Mouse (Mus musculus) brain, adult 10 weeks (tissue): Measurements from ENCODE around the gene Prkaca. TPM values are rescaled to one million over a fixed set of nuclear protein-coding genes. Genes with fewer than 3 reads are reported as not detected.

Experiments
- polyA plus RNA-seq: library from polyadenylated mRNA; stranded (reverse); fragments of 350-450 nt; fragmentation: Illumina TruSeq; extraction: RNeasy Lipid Tissue Mini Kit (QIAGEN cat#74804); gene quantifications from one replicate; pipeline ENCODE4 v1.2.3, GENCODE M21; 2015; ENCODE audit warnings: low read depth, low replicate concordance

Prkaca gene
- 188 TPM for polyA plus RNA-seq

DNA sequence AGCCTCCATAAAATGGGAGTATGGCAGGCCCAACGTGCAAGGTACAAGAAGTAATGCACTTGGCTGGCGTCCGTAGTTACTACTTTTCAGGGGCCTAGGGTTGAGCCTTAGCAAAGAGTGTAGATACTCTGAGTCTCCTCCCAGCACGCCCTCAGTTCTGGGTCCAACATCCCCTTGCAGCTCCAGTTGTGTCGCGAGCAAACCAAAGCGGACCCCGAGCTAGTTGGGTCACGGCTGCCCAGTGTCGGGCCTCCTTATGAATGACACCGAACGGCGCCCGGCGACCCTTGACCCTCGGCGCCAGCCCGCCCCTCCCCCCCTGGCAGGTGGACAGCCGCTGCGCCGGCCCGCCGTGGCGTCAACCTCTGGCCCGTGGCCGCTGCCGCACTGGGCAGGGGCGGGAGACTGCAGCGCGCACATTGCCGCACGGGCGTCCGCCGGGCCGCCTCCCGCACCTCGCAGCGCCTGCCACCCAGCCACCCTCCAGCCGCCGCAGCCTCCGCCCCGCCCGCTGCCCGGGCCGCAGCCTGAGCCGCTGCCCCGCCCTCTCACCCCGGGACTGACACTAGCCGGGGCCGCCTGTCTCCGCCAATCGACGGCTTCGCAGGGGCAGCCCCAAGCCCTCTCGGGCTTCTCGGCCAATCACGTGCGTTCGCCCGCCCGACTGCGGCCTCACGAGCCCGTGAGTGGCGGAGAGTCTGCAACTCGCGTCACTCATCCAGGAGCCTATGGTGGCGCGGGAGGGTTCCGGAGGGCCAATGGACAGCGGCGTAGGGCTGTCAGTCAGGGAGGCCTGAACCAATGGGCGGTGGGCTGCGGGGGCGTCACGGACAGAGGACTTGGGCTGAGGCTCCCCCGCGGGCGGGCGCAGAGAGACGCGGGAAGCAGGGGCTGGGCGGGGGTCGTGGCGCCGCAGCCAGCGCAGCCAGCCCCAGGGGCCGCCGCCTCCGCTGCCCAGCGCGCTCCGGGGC lies at the start of gene Prkaca:
Prkaca (plus strand) TSS at position 844 of the 971 bp plus-strand sequence.

DNA sequence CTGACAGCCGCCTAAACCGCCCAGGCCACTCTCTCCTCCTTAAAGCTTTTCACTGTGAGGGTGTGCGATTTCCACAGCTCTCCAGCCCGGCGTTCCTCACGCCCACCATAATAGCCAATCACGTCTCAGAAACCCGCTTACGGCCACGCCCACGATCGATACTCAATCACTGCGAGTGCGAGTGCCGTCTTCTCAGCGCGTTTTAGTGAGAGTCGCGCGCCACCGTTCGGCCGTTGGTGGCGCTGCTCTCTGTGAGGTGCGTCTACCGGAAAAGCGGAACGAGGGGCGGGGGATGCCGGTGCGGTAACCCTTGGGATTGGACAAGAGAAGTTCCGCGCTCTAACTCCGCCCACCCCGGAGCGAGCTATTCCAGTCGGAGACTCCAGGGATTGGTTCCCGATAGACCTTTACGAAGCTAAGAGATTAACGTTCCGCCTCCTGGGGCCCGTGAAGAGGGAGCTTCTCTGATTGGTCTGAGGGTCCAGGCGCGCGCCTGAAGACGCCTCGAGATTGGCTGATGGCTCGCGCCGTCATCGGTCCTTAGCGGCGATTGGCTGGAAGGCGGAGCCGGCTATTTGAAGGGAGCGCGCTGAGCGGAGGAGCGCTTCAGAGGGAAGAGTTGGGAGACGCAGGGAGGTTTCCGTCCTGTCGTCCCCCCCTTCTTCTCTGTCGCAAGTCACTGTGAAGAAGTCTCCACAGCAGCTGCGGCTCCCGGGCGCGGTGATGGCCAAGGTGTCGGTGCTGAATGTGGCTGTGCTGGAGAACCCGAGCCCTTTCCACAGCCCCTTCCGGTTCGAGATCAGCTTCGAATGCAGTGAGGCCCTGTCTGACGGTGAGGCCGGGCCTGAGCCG lies 17.5 kb upstream of the Prkaca start, which contains the start of the genes Gm10644 and Asf1b:
Gm10644 (minus strand) TSS at position 100 of the 852 bp plus-strand sequence.
Asf1b (plus strand) TSS at position 402 of the 852 bp plus-strand sequence.

DNA sequence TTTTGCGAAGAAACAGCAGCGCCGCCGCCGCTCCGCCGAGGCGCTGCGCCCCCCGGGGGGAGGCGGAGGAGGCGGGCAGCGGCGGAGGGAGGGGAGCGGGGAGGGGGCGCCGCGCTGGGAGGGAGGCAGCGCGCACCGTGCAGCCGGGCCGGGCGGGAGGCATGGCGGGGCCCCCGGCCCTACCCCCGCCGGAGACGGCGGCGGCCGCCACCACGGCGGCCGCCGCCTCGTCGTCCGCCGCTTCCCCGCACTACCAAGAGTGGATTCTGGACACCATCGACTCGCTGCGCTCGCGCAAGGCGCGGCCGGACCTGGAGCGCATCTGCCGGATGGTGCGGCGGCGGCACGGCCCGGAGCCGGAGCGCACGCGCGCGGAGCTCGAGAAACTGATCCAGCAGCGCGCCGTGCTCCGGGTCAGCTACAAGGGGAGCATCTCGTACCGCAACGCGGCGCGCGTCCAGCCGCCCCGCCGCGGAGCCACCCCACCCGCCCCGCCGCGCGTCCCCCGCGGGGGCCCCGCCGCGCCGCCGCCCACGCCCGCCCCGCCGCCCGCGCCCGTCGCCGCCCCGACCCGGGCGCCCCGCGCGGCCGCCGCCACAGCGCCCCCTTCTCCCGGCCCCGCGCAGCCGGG lies 24.8 kb downstream of the Prkaca start, which contains the start of gene Samd1:
Samd1 (plus strand) TSS at position 162 of the 631 bp plus-strand sequence.

DNA sequence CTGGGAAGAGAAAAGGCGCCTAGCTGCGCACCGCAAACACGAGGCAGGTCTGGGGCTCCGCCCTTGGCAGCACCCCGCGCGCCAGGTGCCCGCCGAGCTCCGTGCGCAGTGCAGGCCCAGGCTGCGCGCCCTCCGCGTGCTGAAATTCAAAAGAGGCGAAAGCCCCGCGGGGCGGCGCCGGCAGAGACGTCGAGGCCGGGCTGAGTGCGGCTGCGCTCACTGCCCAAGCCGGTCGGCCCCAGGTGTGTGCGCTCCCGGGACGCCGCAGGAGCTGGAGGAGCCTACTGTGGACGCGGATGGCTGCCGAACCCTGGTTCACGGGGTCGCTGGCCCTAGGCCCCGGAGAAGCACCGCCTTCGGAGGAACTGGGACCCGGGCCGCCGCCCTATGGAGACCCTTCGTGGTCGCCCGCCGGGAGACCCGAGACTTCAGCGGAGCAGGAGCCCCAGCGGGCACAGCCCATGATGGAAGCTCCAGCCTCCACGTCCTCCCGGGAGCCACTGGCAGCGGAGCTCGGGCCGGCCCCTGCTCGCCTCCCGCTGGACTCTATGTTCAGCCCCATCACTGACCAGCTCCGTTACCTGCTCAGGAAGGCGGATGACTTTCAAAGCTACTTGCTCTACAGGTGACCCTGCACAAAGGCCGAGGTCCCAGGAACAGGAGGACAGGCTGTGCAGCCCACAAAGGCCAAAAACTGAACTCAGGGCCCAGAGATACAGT lies 28.6 kb downstream of the Prkaca start, which contains the start of gene 1700067K01Rik:
1700067K01Rik (plus strand) TSS at position 222 of the 720 bp plus-strand sequence.

DNA sequence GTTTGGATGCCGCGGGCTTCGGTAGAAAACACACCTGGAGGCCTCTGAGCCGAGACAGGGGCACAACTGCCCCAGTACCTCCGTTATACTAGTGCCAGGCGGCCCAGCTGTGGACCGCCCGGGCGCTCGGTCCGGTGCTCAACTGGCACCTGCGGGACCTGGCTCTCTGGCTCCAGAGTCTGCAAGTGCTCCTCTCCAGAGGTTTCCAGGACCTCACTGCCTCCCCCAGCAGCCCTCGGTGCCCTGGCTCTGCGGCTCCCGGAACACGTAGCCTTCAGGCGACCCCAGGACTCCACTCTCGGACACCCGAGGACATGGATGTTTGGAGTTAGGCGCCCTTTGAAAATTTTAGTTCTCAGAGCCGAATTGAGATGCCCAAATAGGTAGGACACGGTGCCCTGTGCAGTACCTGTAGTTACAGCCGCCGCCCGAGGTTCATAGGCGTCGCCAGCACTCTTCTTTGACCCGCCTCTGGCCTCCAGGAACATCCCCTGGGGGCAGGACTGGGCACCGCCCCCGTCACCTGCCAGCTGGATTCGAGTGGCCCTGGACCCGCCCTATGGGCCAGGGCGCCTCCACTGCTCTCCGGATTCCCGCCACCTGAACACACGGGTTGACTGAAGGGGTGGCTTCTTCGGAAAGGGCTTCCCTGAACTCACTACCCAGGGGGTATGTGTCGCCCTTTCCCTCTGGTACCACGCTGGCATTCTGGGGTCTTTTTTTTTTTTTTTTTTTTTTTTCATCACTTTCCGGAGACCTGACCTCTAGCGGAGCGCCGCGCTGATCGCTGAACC lies 39.1 kb downstream of the Prkaca start, which contains the start of gene 2210011C24Rik:
2210011C24Rik (minus strand) TSS at position 467 of the 794 bp plus-strand sequence.

DNA sequence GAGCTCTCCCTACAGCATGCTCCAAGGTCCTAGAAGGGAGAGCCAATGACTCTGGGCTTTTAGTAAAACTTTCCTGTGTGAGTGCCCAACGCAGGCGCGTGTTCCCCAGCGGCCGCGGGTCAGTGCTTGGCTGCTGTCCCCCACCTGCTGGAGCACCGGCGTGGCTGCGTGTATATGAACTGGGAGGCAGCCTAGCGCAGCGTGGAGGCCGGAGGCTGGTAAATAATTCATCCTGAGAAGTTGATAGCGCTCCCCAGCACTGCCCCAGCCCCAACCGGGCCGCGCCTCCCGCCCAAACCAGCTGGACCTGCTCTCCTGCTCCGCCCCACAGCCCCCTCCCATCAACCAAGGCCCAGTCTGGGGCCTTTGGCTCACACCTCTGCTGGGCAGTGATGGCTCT lies 48.3 kb downstream of the Prkaca start, which contains the start of gene Palm3:
Palm3 (plus strand) TSS at position 376 of the 400 bp plus-strand sequence.

DNA sequence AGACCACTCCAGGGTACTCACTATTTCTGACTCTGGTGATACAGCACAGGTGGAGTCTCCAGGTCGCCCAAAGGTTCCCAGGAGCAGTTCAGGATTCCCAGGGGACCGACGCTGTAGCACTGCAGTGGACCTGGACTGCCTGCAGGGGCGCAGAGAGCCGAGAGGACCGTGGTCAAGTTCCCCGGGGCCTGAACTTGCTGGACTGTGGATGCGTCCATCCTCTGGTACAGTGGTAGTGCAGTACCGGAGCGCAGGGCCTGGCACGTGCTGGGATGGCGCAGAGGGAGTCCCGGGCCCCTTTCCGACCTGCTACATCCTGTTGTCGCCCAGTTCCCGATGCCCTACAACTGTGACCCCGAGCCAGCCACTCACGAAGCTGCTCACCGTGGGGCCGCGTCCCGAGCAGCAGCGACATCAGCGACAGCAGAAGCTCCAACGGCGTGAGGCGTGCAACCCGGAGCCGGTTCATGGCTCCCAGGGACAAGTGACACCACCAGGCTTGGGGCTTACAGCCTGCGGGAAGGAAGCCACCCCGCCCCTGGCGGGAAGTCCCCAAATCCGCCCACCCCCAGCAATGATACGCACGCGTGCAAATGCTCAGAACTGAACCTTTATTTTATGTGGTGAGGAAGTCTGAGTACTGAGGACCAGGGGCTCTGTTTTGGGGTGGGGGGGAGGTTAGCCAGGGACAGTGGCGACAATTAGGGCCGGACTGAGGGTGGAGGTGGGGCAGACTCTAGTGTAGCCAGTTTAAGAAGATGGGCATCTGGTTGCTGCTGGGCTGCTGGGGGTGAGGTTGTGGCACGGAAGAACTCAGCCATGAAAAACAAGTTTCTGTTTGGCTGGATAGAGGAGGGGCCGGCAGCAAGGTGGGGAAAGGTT lies 69.5 kb downstream of the Prkaca start, which contains the start of gene Il27ra:
Il27ra (minus strand) TSS at position 524 of the 882 bp plus-strand sequence.

DNA sequence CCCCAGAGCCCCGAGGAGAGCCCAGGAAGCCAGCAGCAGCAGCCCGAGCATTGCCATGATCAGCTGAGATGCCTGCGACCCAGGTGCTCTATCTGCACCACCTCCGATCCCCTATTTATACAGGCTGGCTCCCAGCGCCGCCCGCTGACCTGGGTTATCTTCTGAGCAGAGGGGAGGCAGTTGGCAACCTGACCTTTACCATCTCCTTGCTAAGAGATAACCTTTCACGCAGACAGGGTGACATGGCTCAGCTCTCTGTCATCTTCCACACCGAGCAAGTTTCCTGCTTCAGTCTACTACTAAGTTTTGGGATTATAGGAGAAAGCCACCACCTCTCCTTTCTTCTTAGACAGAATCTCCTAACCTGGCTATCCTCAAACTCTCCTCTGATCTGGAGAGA lies 72.1 kb downstream of the Prkaca start, which contains the start of gene Rln3:
Rln3 (minus strand) TSS at position 101 of the 400 bp plus-strand sequence.

Other genes with a start within 250 kb of the Prkaca start
- 9.7 TPM for gene Adgre5, start 231.7 kb upstream of the Prkaca start, polyA plus RNA-seq
- gene Adgrl1, start 72.9 kb upstream of the Prkaca start, polyA plus RNA-seq = 144 TPM
- 0.31 TPM for gene Gm10644, start 17.8 kb upstream of the Prkaca start, polyA plus RNA-seq
- gene Asf1b, start 17.5 kb upstream of the Prkaca start, polyA plus RNA-seq = 0.83 TPM
- 36.5 TPM for gene Samd1, start 24.7 kb downstream of the Prkaca start, polyA plus RNA-seq
- not detected for gene 1700067K01Rik, start 28.5 kb downstream of the Prkaca start, polyA plus RNA-seq
- 2.7 TPM for gene 2210011C24Rik, start 39.2 kb downstream of the Prkaca start, polyA plus RNA-seq
- 1.6 TPM for gene Palm3, start 48.5 kb downstream of the Prkaca start, polyA plus RNA-seq
- gene Il27ra, start 69.6 kb downstream of the Prkaca start, polyA plus RNA-seq = not detected
- 3.0 TPM for gene Rln3, start 72.0 kb downstream of the Prkaca start, polyA plus RNA-seq
- 3.7 TPM for gene Gm10643, start 92.1 kb downstream of the Prkaca start, polyA plus RNA-seq
- gene Rfx1, start 93.8 kb downstream of the Prkaca start, polyA plus RNA-seq = 13.1 TPM
- gene Dcaf15, start 131.8 kb downstream of the Prkaca start, polyA plus RNA-seq = 18.4 TPM
- not detected for gene Podnl1, start 153.0 kb downstream of the Prkaca start, polyA plus RNA-seq
- 29.2 TPM for gene Cc2d1a, start 174.9 kb downstream of the Prkaca start, polyA plus RNA-seq
- gene 4930432K21Rik, start 175.0 kb downstream of the Prkaca start, polyA plus RNA-seq = 2.5 TPM
- gene Nanos3, start 212.2 kb downstream of the Prkaca start, polyA plus RNA-seq = not detected